ENCODE assay signal across 24 mouse cellular contexts in genomic region chr6:136363313-136363712, GRCm38 (mm10). TPM values are rescaled to one million over a fixed set of nuclear protein-coding genes. Genes with fewer than 3 reads are reported as not detected.
A peak's percentile ranks its signal among the peaks of the same experiment; 100 is the strongest.
DNase-seq lines count a peak whose midpoint lies in the region; ATAC-seq and TF ChIP-seq lines count a peak whose summit lies in the region.
"Had no signal": no experiment of that assay in that cellular context is flagged by ENCODE, and none has a peak within 500 bp of the region (broad histone marks: within the 10 kb centered on the region; RNA-seq: fewer than 3 reads in every experiment).

No protein-coding gene starts in this region.

- no peak for TF ChIP-seq POLR2A in cortical plate, adult 2 months (IDR thresholded peaks at IDR 0.05; ENCODE audit: extremely low read depth, insufficient read depth, low read length)

- H3K4me1 ChIP-seq in midbrain, embryonic 11.5 days (ENCODE audit: control insufficient read depth, insufficient read depth, low read length), result no peaks in the 10 kb centered on the region
- H3K4me1 ChIP-seq in midbrain, embryonic 10.5 days, result 0 out of 2 replicates have a peak, but pooled peaks cover 2% of the 10 kb centered on the region
- H3K4me1 ChIP-seq in cortical plate, adult 2 months (ENCODE audit: control insufficient read depth, insufficient read depth, low read length), result peaks cover 11% of the 10 kb centered on the region
- H3K4me1 ChIP-seq in forebrain, embryonic 14.5 days (ENCODE audit: control insufficient read depth, insufficient read depth, low read length), result no peaks in the 10 kb centered on the region
- H3K4me1 ChIP-seq: embryonic facial prominence, embryonic 10.5 days; embryonic facial prominence, embryonic 12.5 days; forebrain, embryonic 13.5 days had no signal

- H3K9ac ChIP-seq in midbrain, embryonic 11.5 days (ENCODE audit: low read length), result no peak overlapping the region
- no peak overlapping the region for H3K9ac ChIP-seq in forebrain, embryonic 14.5 days (ENCODE audit: low read length)
- H3K9ac ChIP-seq: embryonic facial prominence, embryonic 12.5 days; forebrain, embryonic 13.5 days had no signal

- H3K36me3 ChIP-seq in midbrain, embryonic 11.5 days (ENCODE audit: control insufficient read depth, insufficient read depth, low read length), result no peaks in the 10 kb centered on the region
- H3K36me3 ChIP-seq in midbrain, embryonic 10.5 days, result no peaks in the 10 kb centered on the region
- no peaks in the 10 kb centered on the region for H3K36me3 ChIP-seq in forebrain, embryonic 14.5 days (ENCODE audit: control insufficient read depth, insufficient read depth, low read length)
- H3K36me3 ChIP-seq: embryonic facial prominence, embryonic 10.5 days; embryonic facial prominence, embryonic 12.5 days had no signal

- H3K4me3 ChIP-seq in midbrain, embryonic 11.5 days (ENCODE audit: low read depth, low read length), result no peak overlapping the region
- H3K4me3 ChIP-seq in midbrain, embryonic 10.5 days, result no peak overlapping the region
- H3K4me3 ChIP-seq in cortical plate, adult 2 months (ENCODE audit: insufficient read depth, low read length), result no peak overlapping the region
- no peak overlapping the region for H3K4me3 ChIP-seq in forebrain, embryonic 14.5 days (ENCODE audit: low read depth, low read length)
- H3K4me3 ChIP-seq: embryonic facial prominence, embryonic 10.5 days; embryonic facial prominence, embryonic 12.5 days; forebrain, embryonic 13.5 days had no signal

- DNase-seq in midbrain, embryonic 11.5 days (ENCODE audit: low spot score, missing footprints), result peak; percentile 28
- no peak for DNase-seq in midbrain, embryonic 10.5 days (ENCODE audit: low spot score)
- DNase-seq in brain, adult 2 months (ENCODE audit: low read depth, low spot score), result peak; percentile 47
- no peak for DNase-seq in forebrain, embryonic 14.5 days (ENCODE audit: low spot score)
- DNase-seq: adrenal gland, adult 8-10 months; adrenal gland, postnatal 14 days; adrenal gland, postnatal 36 days; cerebellum, adult 11 months; cerebellum, adult 18-20 months; cerebellum, adult 8-10 months; cerebellum, adult 9-11 months; cerebellum, postnatal 14 days; cerebellum, postnatal 36 days had no signal

- WGBS in midbrain, embryonic 11.5 days, result 90% methylated on average over 8 of the region's 8 CpGs
- WGBS in midbrain, embryonic 10.5 days, result 96% methylated on average over 8 of the region's 8 CpGs
- WGBS in forebrain, embryonic 14.5 days, result 89% methylated on average over 8 of the region's 8 CpGs

- H3K27ac ChIP-seq in midbrain, embryonic 11.5 days (ENCODE audit: low read depth, low read length), result no peak overlapping the region
- H3K27ac ChIP-seq in midbrain, embryonic 10.5 days (replicated peaks), result no peak overlapping the region
- peak overlapping the region; percentile 76; the same call in 1 of the 2 replicates for H3K27ac ChIP-seq in cortical plate, adult 2 months (ENCODE audit: insufficient read depth, low read length)
- H3K27ac ChIP-seq in forebrain, embryonic 14.5 days (ENCODE audit: low read depth, low read length), result no peak overlapping the region
- H3K27ac ChIP-seq: embryonic facial prominence, embryonic 10.5 days; embryonic facial prominence, embryonic 12.5 days; forebrain, embryonic 13.5 days had no signal

- no peak for ATAC-seq in midbrain, embryonic 11.5 days (ENCODE audit: low FRiP score)
- no peak for ATAC-seq in forebrain, embryonic 14.5 days
- ATAC-seq: activated CD4-positive, CD25-positive, alpha-beta regulatory T cell, adult 4 months; forebrain, embryonic 13.5 days; forebrain, embryonic 16.5 days had no signal

- H3K9me3 ChIP-seq in midbrain, embryonic 11.5 days (ENCODE audit: control insufficient read depth, low read length), result no peaks in the 10 kb centered on the region
- no peaks in the 10 kb centered on the region for H3K9me3 ChIP-seq in midbrain, embryonic 10.5 days (replicated peaks)
- no peaks in the 10 kb centered on the region for H3K9me3 ChIP-seq in forebrain, embryonic 14.5 days (replicated peaks; ENCODE audit: control insufficient read depth, low read length)
- H3K9me3 ChIP-seq: embryonic facial prominence, embryonic 10.5 days; embryonic facial prominence, embryonic 12.5 days; forebrain, embryonic 13.5 days had no signal

- no peaks in the 10 kb centered on the region for H3K27me3 ChIP-seq in midbrain, embryonic 11.5 days (ENCODE audit: control insufficient read depth, insufficient read depth, low read length)
- no peaks in the 10 kb centered on the region for H3K27me3 ChIP-seq in midbrain, embryonic 10.5 days (ENCODE audit: low read depth, poor library complexity, severe bottlenecking)
- no peaks in the 10 kb centered on the region for H3K27me3 ChIP-seq in forebrain, embryonic 14.5 days (replicated peaks; ENCODE audit: control insufficient read depth, insufficient read depth, low read length)
- H3K27me3 ChIP-seq: embryonic facial prominence, embryonic 12.5 days; forebrain, embryonic 13.5 days had no signal

- H3K4me2 ChIP-seq in midbrain, embryonic 11.5 days, result no peak overlapping the region
- H3K4me2 ChIP-seq in forebrain, embryonic 14.5 days (ENCODE audit: low read length), result no peak overlapping the region
- H3K4me2 ChIP-seq: embryonic facial prominence, embryonic 12.5 days; forebrain, embryonic 13.5 days had no signal

- TF ChIP-seq CTCF in cortical plate, adult 2 months (IDR thresholded peaks at IDR 0.05; ENCODE audit: extremely low read depth, insufficient read depth, low read length), result no peak

RNA-seq across cellular contexts. Expression of gene Gm8994, which starts 36.0 kb away (rescaled TPM):
- polyA plus RNA-seq in midbrain, embryonic 11.5 days (2014; fragmentation: Nextera tagmentation; extraction: Ambion mirVana), result not detected in 2 replicates
- polyA plus RNA-seq in midbrain, embryonic 10.5 days (2016; fragmentation: Nextera tagmentation; extraction: Ambion mirVana), result not detected in 2 replicates
- polyA plus RNA-seq in cortical plate, adult 2 months (2012; rRNA removed), result 0.06 TPM in 1 of 2 replicates, not detected in the other
- not detected in 2 replicates for polyA plus RNA-seq in forebrain, embryonic 14.5 days (2014; fragmentation: Nextera tagmentation; extraction: Ambion mirVana)
- polyA plus RNA-seq: activated CD4-positive, CD25-positive, alpha-beta regulatory T cell, adult 4 months; brain, embryonic 14.5 days; embryonic facial prominence, embryonic 10.5 days; embryonic facial prominence, embryonic 12.5 days; embryonic facial prominence, embryonic 14.5 days; forebrain, embryonic 11.5 days; forebrain, embryonic 13.5 days; forebrain, embryonic 16.5 days; frontal cortex, adult 2 months had no signal

RNA-seq across cellular contexts. Expression of gene E330021D16Rik, which starts 52.1 kb away (rescaled TPM):
- polyA plus RNA-seq in midbrain, embryonic 11.5 days (2014; fragmentation: Nextera tagmentation; extraction: Ambion mirVana), result not detected in 2 replicates
- polyA plus RNA-seq in midbrain, embryonic 10.5 days (2016; fragmentation: Nextera tagmentation; extraction: Ambion mirVana), result not detected in 2 replicates
- polyA plus RNA-seq in cortical plate, adult 2 months (2012; rRNA removed), result not detected in 2 replicates
- polyA plus RNA-seq in forebrain, embryonic 14.5 days (2014; fragmentation: Nextera tagmentation; extraction: Ambion mirVana), result not detected in 2 replicates
- polyA plus RNA-seq: brain, embryonic 14.5 days; C2C12; embryonic facial prominence, embryonic 12.5 days; forebrain, embryonic 11.5 days; forebrain, embryonic 13.5 days; forebrain, embryonic 16.5 days; frontal cortex, adult 2 months had no signal

Comparison
In these comparisons a context has a peak if more than half of its experiments do, and no peak if none do; other contexts are left out.
1. DNase-seq: peak in midbrain, embryonic 11.5 days (single experiment) and brain, adult 2 months (single experiment); none in midbrain, embryonic 10.5 days (single experiment) and forebrain, embryonic 14.5 days (single experiment).